Mouse (Mus musculus): ENCODE measurements around the gene Cit.

GRCm38 (mm10) chr5:116039706-116040105 lies 194.6 kb downstream of the Cit start:
- TF ChIP-seq CTCF (IDR thresholded peaks at IDR 0.05; ENCODE audit: control insufficient read depth, insufficient read depth, insufficient replicate concordance, low read depth, low read length) (no peak), POLR2A (IDR thresholded peaks at IDR 0.05; ENCODE audit: control insufficient read depth, low read depth, low read length) (no peak)

All from testis, adult 2 months (tissue).